Mouse (Mus musculus) liver, embryonic 13.5 days (tissue): ENCODE data around the gene Nap1l4. TPM values are rescaled to one million over a fixed set of nuclear protein-coding genes. Genes with fewer than 3 reads are reported as not detected.
A peak's percentile ranks its signal among the peaks of the same experiment; 100 is the strongest.

ENCODE experiments used
- ATAC-seq: fragments of 200-750 bp; cut with Nextera tagmentation; 2 replicates; pipeline ENCODE4 v1.8.0; 2017; ENCODE audit warnings: low read depth, mild to moderate bottlenecking, moderate number of reproducible peaks, moderate library complexity
- DNase-seq: peaks from one replicate; pipeline ENCODE4 v3.0.0; 2022
- H3K27ac ChIP-seq: fragments of 300-500 bp; sonication (generic); 2 replicates; pipeline ENCODE4 v1.5.1; 2015; ENCODE audit warnings: moderate library complexity, mild to moderate bottlenecking, inconsistent platforms
- H3K27me3 ChIP-seq: fragments of 300-500 bp; sonication (generic); 2 replicates; pipeline ENCODE4 v1.6.1; 2015; ENCODE audit warnings: mild to moderate bottlenecking, inconsistent platforms
- H3K36me3 ChIP-seq: fragments of 300-500 bp; sonication (generic); 2 replicates; pipeline ENCODE4 v1.6.1; 2015; ENCODE audit warnings: mild to moderate bottlenecking, inconsistent platforms
- H3K4me1 ChIP-seq: fragments of 300-500 bp; sonication (generic); replicated peaks from 2 replicates; pipeline ENCODE4 v1.6.1; 2015; ENCODE audit warnings: inconsistent platforms
- H3K4me2 ChIP-seq: fragments of 300-500 bp; sonication (generic); 2 replicates; pipeline ENCODE4 v1.6.1; 2015; ENCODE audit warnings: inconsistent platforms, mild to moderate bottlenecking, moderate library complexity
- H3K4me3 ChIP-seq: fragments of 300-500 bp; sonication (generic); replicated peaks from 2 replicates; pipeline ENCODE4 v1.5.1; 2015; ENCODE audit warnings: mild to moderate bottlenecking, inconsistent platforms
- H3K9ac ChIP-seq: fragments of 300-500 bp; sonication (generic); 2 replicates; pipeline ENCODE4 v1.6.1; 2015; ENCODE audit warnings: mild to moderate bottlenecking, inconsistent platforms
- H3K9me3 ChIP-seq: fragments of 300-500 bp; sonication (generic); replicated peaks from 2 replicates; pipeline ENCODE4 v1.6.1; 2016; ENCODE audit warnings: inconsistent platforms
- WGBS: fragments of 180-500 bp; shearing (Covaris S2); methylation state at CpG from one replicate; pipeline ENCODE4 v1.1.7; 2015; ENCODE audit not compliant: insufficient replicate concordance; 5-methylcytosine and 5-hydroxymethylcytosine counted together
- polyA plus RNA-seq: library from polyadenylated mRNA; unstranded; fragments of >200 nt; fragmentation: Nextera tagmentation; extraction: Ambion mirVana; gene quantifications from 2 replicates; pipeline ENCODE4 v1.2.1, GENCODE M21; 2015

The Nap1l4 gene
- polyA plus RNA-seq = 96.7 and 108 TPM in 2 replicates

GRCm38 (mm10) chr7:143548976-143549457, at the start of gene Nap1l4:
Gene Nap1l4 (minus strand): TSS chr7:143549106.
- H3K27me3 ChIP-seq = no peaks in the 10 kb centered on the region
- H3K27ac ChIP-seq = peak within 1 kb of the TSS; percentile 87
- H3K9ac ChIP-seq = peak within 1 kb of the TSS; percentile 90
- H3K4me1 ChIP-seq = peaks cover 46% of the 10 kb centered on the region
- peak within 1 kb of the TSS; percentile 82 for H3K4me3 ChIP-seq
- DNase-seq (peak; percentile 99), ATAC-seq (peak; percentile 96)
- H3K36me3 ChIP-seq = peaks cover 25% of the 10 kb centered on the region
- H3K4me2 ChIP-seq = peak within 1 kb of the TSS; percentile 88
- WGBS = under 1% methylated on average over 43 of the region's 43 CpGs
- no peaks in the 10 kb centered on the region for H3K9me3 ChIP-seq

GRCm38 (mm10) chr7:143594865-143595264, 46.0 kb upstream of the Nap1l4 start:
- Histone ChIP-seq H3K4me1 (peaks cover 37% of the 10 kb centered on the region), H3K36me3 (peaks cover 87% of the 10 kb centered on the region), H3K27ac (no peak overlapping the region), H3K9ac (no peak overlapping the region), H3K4me3 (no peak overlapping the region), H3K4me2 (no peak overlapping the region), H3K27me3 (no peaks in the 10 kb centered on the region), H3K9me3 (no peaks in the 10 kb centered on the region)
- DNase-seq (no peak), ATAC-seq (no peak)
- WGBS = 81% methylated on average over 5 of the region's 5 CpGs

- WGBS = 92% methylated on average over 10 of the region's 10 CpGs
- Histone ChIP-seq H3K9ac (no peak overlapping the region), H3K4me3 (no peak overlapping the region), H3K9me3 (no peaks in the 10 kb centered on the region), H3K4me2 (no peak overlapping the region), H3K36me3 (peaks cover 98% of the 10 kb centered on the region), H3K4me1 (peaks cover 16% of the 10 kb centered on the region), H3K27me3 (no peaks in the 10 kb centered on the region), H3K27ac (no peak overlapping the region)
- ATAC-seq = no peak
- DNase-seq = no peak
Measured at GRCm38 (mm10) chr7:143592255-143592654, 43.3 kb upstream of the Nap1l4 start.

DNA sequence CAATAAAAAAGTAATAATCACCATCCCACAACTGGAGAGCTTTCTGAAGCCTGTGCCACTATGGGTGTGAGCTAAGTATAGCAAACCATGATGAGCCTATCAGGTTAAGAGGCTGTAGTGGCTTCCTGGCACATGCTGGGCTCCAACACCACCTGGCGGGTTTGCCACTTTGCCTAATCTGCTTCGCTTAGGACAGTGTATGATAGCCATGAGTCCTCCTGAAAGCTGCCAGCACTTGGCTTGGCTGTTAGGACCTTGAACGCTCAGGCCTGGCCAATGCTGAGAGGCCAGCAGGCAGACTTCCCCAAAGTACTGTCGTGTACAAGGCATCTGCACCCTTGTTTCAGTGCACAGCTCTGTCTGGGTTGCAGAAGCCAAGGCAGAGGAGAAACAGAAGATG, 39.1 kb upstream of the Nap1l4 start:
- H3K36me3 ChIP-seq = peaks cover 100% of the 10 kb centered on the region
- no peak overlapping the region for H3K9ac ChIP-seq
- no peak overlapping the region for H3K4me3 ChIP-seq
- no peak overlapping the region for H3K4me2 ChIP-seq
- WGBS = 90% methylated on average over 4 of the region's 4 CpGs
- no peaks in the 10 kb centered on the region for H3K27me3 ChIP-seq
- H3K27ac ChIP-seq = no peak overlapping the region
- no peaks in the 10 kb centered on the region for H3K9me3 ChIP-seq
- DNase-seq = no peak
- H3K4me1 ChIP-seq = no peaks in the 10 kb centered on the region
- no peak for ATAC-seq

GRCm38 (mm10) chr7:143587586-143587985, 38.7 kb upstream of the Nap1l4 start:
- H3K4me1 ChIP-seq = no peaks in the 10 kb centered on the region
- no peak for DNase-seq

GRCm38 (mm10) chr7:143583956-143584355, 35.0 kb upstream of the Nap1l4 start:
- no peaks in the 10 kb centered on the region for H3K9me3 ChIP-seq
- H3K27me3 ChIP-seq = no peaks in the 10 kb centered on the region
- 42% methylated on average over 3 of the region's 3 CpGs for WGBS
- peak; percentile 55; the same call in 1 of the 2 replicates for ATAC-seq
- H3K4me2 ChIP-seq = no peak overlapping the region
- H3K9ac ChIP-seq = no peak overlapping the region
- DNase-seq = peak; percentile 51
- H3K36me3 ChIP-seq = peaks cover 99% of the 10 kb centered on the region
- no peaks in the 10 kb centered on the region for H3K4me1 ChIP-seq
- H3K4me3 ChIP-seq = no peak overlapping the region
- no peak overlapping the region for H3K27ac ChIP-seq

More at GRCm38 (mm10) chr7:143587586-143587985, 38.7 kb upstream of the Nap1l4 start:
- Histone ChIP-seq H3K9ac (no peak overlapping the region), H3K36me3 (peaks cover 100% of the 10 kb centered on the region), H3K4me2 (no peak overlapping the region), H3K9me3 (no peaks in the 10 kb centered on the region), H3K27me3 (no peaks in the 10 kb centered on the region), H3K27ac (no peak overlapping the region), H3K4me3 (no peak overlapping the region)
- WGBS = 83% methylated on average over 5 of the region's 5 CpGs
- no peak for ATAC-seq

DNA sequence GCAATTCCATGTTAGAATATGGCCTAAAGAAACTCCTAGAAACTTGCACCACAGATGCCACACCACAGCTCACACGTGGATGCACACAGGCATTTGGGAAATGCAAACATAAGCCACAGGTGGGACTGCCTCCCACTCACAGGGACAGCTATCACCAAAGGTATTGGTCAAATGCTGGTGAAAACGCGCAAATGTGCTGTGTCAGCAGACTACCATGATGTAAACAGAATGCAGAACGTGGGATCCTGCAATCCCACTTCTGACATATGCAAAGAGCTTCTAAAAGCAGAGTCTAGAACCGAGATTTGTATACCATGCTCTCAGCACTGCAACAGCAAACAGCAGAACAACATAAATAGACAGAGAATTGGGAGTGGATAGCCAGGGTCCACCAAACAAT, 34.1 kb upstream of the Nap1l4 start:
- H3K36me3 ChIP-seq = peaks cover 99% of the 10 kb centered on the region
- no peak for ATAC-seq
- no peak overlapping the region for H3K27ac ChIP-seq
- no peak overlapping the region for H3K9ac ChIP-seq
- H3K4me1 ChIP-seq = no peaks in the 10 kb centered on the region
- H3K4me3 ChIP-seq = no peak overlapping the region
- DNase-seq = no peak
- 83% methylated on average over 5 of the region's 5 CpGs for WGBS
- H3K4me2 ChIP-seq = no peak overlapping the region
- H3K27me3 ChIP-seq = no peaks in the 10 kb centered on the region
- no peaks in the 10 kb centered on the region for H3K9me3 ChIP-seq

GRCm38 (mm10) chr7:143575751-143576150, 26.8 kb upstream of the Nap1l4 start:
- Histone ChIP-seq H3K9ac (no peak overlapping the region), H3K27ac (no peak overlapping the region), H3K4me1 (no peaks in the 10 kb centered on the region), H3K27me3 (no peaks in the 10 kb centered on the region), H3K4me2 (no peak overlapping the region), H3K36me3 (peaks cover 99% of the 10 kb centered on the region), H3K9me3 (no peaks in the 10 kb centered on the region), H3K4me3 (no peak overlapping the region)
- DNase-seq = no peak
- no peak for ATAC-seq
- 88% methylated on average over 11 of the region's 11 CpGs for WGBS

DNA sequence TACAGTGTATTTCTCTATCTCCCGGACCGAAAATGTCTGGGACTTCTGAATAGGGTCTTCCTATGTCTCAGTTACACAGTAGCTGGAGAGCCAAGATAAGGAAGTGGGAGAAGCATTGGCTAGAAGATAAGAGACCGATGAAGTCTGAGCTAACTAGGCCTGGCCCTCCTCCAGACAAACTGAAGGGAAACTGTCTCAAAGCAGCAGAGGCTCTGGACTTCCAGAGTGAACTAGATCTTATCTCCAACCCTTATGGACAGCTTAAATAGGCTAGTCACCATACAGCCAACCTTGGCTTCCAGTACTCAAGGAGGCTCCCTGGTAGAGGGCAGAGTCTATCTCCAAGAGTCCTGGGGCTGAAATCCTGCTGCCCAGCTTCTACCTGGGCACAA, 16.7 kb upstream of the Nap1l4 start:
- DNase-seq = peak; percentile 67
- peaks cover 35% of the 10 kb centered on the region for H3K4me1 ChIP-seq
- H3K4me2 ChIP-seq = peak overlapping the region; percentile 55
- 10% methylated on average over 3 of the region's 3 CpGs for WGBS
- H3K36me3 ChIP-seq = peaks cover 100% of the 10 kb centered on the region
- no peaks in the 10 kb centered on the region for H3K9me3 ChIP-seq
- peak; percentile 97 for ATAC-seq
- H3K4me3 ChIP-seq = peak overlapping the region; percentile 17; the same call in 1 of the 2 replicates
- peak overlapping the region; percentile 54 for H3K9ac ChIP-seq
- no peaks in the 10 kb centered on the region for H3K27me3 ChIP-seq
- H3K27ac ChIP-seq = peak overlapping the region; percentile 89

GRCm38 (mm10) chr7:143565015-143565647, 16.2 kb upstream of the Nap1l4 start:
- Histone ChIP-seq H3K9ac (peak overlapping the region; percentile 54), H3K4me1 (peaks cover 35% of the 10 kb centered on the region), H3K27ac (peak overlapping the region; percentile 89), H3K4me3 (no peak overlapping the region), H3K36me3 (peaks cover 100% of the 10 kb centered on the region), H3K4me2 (peak overlapping the region; percentile 55), H3K27me3 (no peaks in the 10 kb centered on the region), H3K9me3 (no peaks in the 10 kb centered on the region)
- no peak for ATAC-seq
- WGBS = 58% methylated on average over 6 of the region's 6 CpGs
- DNase-seq = no peak

DNA sequence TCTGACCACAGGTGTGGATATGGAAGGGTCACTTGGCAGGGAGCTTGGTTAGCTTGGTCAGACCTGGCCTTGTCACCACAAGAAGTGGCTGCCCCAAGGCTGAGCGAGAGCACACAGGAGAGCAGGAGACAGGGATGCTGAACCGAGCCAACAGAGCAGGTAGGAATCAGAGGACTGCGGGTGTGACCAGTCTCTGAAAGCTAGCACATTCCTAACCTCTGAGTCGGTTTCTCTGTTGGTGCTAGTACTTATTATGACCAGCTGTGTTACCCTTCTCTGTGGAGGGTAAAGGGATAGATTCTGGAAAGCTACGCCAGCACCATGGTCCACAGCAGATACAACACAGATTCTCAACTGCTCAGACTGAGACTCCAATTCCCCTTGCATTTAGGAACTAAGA, 14.9 kb upstream of the Nap1l4 start:
- peak overlapping the region; percentile 6 for H3K27ac ChIP-seq
- 88% methylated on average over 5 of the region's 5 CpGs for WGBS
- H3K4me1 ChIP-seq = peaks cover 35% of the 10 kb centered on the region
- no peak overlapping the region for H3K4me3 ChIP-seq
- ATAC-seq (no peak), DNase-seq (no peak)
- peaks cover 100% of the 10 kb centered on the region for H3K36me3 ChIP-seq
- H3K9me3 ChIP-seq = no peaks in the 10 kb centered on the region
- H3K27me3 ChIP-seq = no peaks in the 10 kb centered on the region
- no peak overlapping the region for H3K4me2 ChIP-seq
- H3K9ac ChIP-seq = no peak overlapping the region

- peaks cover 8% of the 10 kb centered on the region; the same call in 1 of the 2 replicates for H3K4me1 ChIP-seq
- ATAC-seq (0 out of 2 replicates have a peak, but pooled peaks have one; percentile 11), DNase-seq (no peak)
- 82% methylated on average over 7 of the region's 7 CpGs for WGBS
- H3K9ac ChIP-seq = no peak overlapping the region; the same call in 1 of the 2 replicates
- no peak overlapping the region for H3K27ac ChIP-seq
- no peak overlapping the region for H3K4me2 ChIP-seq
- H3K9me3 ChIP-seq = no peaks in the 10 kb centered on the region
- H3K36me3 ChIP-seq = peaks cover 97% of the 10 kb centered on the region
- no peak overlapping the region for H3K4me3 ChIP-seq
- no peaks in the 10 kb centered on the region for H3K27me3 ChIP-seq
Measured at GRCm38 (mm10) chr7:143557616-143558015, 8.7 kb upstream of the Nap1l4 start.
